Mouse (Mus musculus) heart, adult 8-10 months (tissue): ENCODE data around the gene Lzic. TPM values are rescaled to one million over a fixed set of nuclear protein-coding genes. Genes with fewer than 3 reads are reported as not detected.
A peak's percentile ranks its signal among the peaks of the same experiment; 100 is the strongest.

ENCODE experiments used
- DNase-seq: peaks from one replicate; pipeline ENCODE4 v3.0.0; 2022; ENCODE audit warnings: low spot score
- total RNA-seq, 4 experiments: library from RNA; stranded (reverse); gene quantifications; 2 replicates each; pipeline ENCODE4 v1.2.4; 2022

The Lzic gene
- total RNA-seq, 4 experiments from 2014 or later, result 50.1 to 69.6 (median 57.6) TPM

- DNase-seq, result no peak
These were observed 8.0 kb upstream of the Lzic start, which contains the start of gene Tmem274 for GRCm38 (mm10) chr4:149477078-149477477. Gene Tmem274, plus strand, starts transcription at chr4:149477378.

DNA sequence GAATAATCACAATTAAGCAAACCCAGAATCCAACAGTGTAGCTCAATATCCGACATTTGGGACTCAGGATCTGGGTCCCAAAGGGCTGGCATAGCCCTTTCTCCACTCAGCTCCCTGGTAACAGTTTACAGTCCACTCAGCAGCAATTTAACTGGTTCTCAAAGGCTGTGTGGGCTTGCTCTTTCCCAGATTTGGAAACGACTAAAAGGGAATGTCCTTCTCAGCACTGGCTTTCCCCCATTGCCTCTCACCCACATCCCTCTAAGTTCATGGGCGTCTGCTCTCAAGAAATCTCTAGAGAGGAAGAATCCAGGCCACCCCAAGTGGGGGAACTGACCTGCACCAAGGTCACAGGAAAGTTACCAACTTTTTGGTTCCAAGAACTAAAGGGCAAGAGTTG lies 463 bp upstream of the Lzic start:
- peak; percentile 37 for DNase-seq

- peak; percentile 38 for DNase-seq
These were observed 787 bp downstream of the Lzic start for GRCm38 (mm10) chr4:149485825-149486206.

- DNase-seq, result no peak
These were observed 2.7 kb downstream of the Lzic start for GRCm38 (mm10) chr4:149487729-149488128.

GRCm38 (mm10) chr4:149489415-149490240 lies 4.6 kb downstream of the Lzic start:
- peak; percentile 40 for DNase-seq

DNA sequence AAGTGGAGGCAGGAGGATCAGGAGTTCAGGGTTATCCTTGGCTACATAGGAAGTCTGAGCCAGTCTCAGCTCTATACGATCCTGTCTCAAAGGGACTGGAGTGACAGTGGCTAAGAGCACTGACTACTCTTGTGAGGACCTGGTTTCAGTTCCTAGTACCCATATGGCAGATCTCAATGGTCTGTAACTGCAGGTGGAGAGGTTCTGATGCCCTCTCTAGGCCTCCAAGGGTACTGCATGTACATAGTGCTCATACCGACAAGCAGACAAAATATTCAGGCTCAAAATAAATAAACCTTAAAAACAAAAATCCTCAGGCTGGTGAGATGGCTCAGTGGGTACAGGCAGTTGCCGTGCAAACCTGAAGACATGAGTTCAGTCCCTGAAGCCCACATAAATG lies 6.1 kb downstream of the Lzic start:
- no peak for DNase-seq

DNA sequence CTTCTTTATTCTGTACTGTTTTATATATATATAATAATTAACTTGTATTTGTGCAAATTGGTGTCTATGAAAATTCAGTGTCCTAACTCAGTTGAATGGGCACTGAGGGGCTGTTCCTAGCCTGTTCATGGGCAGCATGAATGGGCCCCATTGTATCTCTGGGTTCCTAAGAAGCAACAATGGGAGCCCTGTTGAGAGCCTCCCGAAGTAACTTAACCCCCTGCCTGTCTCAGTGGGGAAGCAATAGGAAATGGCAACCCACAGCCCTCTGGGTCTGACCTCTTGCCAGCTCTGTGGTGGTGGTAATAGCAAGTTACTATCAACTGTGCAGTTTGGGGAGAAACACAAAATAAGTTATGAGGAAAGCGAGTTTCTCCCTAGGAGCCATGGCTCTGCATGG lies 11.6 kb downstream of the Lzic start:
- DNase-seq, result no peak

DNA sequence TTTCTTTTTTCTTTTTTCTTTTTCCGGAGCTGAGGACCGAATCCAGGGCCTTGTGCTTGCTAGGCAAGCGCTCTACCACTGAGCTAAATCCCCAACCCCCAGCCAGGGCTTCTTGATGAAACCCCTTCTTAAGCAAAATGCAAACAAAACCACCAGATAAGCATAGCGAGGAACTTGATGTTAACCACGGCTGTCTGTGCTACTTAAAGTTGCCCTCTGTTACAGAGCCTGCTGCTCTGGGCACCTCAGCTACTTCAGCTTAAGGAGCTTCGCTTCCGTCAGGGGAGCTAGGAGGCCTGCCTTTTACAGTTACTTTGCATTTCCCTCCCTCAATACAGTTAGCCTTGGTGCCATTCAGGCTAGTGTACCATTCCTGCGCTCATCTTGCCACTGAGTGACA lies 13.9 kb downstream of the Lzic start:
- no peak for DNase-seq

DNA sequence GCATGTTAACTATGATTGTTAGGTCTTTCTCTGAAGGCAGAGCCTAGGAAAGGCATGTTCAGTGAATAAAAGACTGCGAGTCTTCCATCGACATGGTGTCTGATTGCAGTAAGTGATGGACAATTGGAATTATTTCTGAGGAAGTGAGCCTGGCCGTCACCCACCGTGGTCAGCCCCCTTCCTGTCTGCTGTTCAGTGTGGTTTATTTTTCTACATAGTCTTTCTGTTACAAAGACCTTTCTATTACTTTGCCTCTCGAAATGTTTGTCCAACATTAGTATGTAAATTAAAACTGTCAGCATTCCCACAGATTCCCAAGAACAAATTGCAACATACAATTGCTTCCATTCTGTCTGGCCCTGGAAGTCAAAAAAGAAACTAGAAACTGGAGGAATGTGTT lies 14.8 kb downstream of the Lzic start:
- no peak for DNase-seq

- DNase-seq, result no peak
These were observed 19.3 kb downstream of the Lzic start for GRCm38 (mm10) chr4:149504363-149504762.

DNA sequence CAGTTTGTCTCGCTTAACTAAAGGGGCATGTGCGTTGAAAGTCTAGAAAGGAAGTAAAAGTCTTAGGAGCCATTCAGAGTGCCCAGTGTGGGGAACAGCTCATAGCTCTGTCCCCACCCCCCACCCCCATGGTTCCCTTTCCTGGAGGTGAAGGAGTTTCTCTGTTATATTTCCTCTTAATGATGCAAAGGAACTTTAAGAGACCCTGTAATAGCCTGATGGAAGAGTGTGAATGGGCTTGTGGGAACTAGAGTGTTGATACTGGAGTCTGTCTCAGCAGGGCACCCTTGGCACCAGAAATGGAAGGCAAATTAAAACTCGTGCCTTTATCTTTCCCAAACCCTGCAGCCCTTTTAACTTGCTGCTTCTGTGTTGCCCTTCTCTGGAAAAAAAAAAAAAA lies 19.8 kb downstream of the Lzic start:
- no peak for DNase-seq

- DNase-seq, result no peak
These were observed 20.4 kb downstream of the Lzic start for GRCm38 (mm10) chr4:149505261-149505967.

DNA sequence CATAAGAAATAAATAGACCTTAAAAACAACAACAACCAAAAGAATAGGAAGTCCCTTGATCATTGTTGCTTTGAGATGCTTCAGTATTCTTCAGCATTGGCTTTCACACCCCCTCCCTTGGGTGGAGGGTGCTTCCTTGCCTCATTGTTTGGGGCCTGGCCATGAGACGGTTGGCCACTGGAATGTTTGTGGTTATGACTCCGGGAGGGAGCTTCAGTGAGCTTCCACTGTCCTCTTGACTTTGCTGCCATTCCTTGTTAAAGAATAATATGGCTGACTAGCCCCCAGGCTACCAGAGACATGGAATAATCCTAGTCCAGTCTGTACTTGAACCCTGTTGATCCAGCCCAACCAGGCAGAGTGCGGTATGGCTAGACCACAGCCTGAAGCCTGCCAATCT lies 21.9 kb downstream of the Lzic start:
- no peak for DNase-seq

GRCm38 (mm10) chr4:149511221-149511646 lies 26.2 kb downstream of the Lzic start:
- no peak for DNase-seq

DNA sequence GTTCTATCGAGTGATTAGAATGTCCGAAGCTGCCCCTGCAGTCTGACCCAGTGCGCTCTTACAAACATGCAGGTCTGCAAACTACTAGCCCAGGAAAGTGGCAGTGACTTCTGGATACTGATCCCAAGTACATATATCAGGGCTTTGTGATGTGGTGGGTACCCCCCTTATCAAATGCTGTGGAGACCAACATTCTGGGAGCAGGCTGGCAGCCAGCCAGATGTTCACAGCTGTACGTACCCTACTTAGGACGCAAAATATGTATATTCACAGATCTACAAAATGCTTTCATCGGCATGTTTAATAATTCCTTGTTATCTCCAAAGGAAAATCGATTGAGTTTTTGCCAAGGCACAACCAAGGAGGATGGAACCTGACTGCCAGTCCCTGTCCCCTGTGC lies 27.0 kb downstream of the Lzic start:
- no peak for DNase-seq

GRCm38 (mm10) chr4:149515706-149516105 lies 30.7 kb downstream of the Lzic start:
- no peak for DNase-seq

DNA sequence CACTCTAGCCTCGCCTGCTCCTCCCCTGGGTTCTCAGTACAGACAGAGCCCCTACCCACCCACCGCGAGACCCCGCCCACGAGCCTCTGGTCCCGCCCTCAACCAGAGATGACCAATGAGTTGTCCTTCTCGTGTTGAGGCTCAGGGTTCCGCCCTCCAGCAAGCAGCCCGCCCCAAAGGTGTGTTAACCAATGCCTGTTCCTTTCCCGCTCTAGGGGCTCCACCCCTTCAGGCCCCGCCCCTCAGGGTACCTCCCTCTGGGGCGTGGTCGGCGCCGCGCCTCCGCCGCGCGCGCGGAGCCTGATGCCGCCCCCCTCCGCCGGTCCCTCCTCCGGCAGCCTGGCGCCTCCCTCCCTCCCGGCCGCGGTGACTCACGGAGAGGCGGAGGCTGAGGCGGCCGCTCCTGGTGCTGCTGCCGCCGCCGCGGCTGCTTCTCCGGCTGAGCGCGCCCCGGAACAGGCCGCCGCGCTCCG lies 32.9 kb downstream of the Lzic start, which contains the start of gene Ctnnbip1:
TSS of gene Ctnnbip1 (plus strand) at position 369 of the 473 bp plus-strand sequence.
- peak; percentile 94 for DNase-seq

DNA sequence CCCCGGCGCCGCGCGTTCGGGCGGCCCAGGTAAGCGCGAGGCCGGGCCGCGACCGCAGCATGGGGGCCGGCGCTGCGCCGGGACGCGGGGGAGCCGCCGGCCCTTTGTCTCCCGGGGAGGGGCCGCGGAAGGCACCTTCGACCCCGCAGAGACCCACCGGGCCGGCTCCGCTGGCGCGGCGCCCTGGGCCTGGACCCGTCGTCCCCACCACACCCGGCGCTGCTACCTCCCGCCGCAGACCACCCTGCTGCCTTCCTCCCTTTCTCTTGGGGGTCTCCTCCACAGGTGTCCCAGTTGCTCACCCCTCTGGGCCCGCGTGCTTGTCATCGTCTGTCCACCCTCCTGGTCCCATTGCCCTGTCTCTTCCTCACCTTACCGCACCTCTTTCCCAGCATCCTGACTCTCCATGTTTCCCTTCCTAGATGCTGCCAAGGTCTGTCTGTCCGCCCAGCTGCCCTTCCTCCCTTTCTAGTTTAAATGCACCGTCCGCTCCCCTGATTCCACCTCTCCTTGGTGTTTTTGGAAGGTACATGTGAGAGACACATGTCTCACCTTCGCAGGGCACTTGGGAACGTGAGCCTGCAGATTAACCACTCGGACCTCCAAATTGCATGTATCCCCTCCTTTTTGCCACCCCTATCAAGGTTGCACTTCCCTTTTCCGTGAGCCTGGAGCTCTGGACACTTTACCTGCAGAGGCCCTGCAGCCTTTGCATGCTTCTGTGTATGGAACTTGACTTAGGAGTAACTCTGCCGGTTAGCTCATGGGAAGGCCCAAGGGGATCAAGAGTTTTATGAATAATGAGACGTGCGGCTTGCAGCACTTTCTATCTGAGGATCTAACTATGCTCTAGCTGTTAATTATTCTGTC lies 33.6 kb downstream of the Lzic start:
- DNase-seq, result no peak

DNA sequence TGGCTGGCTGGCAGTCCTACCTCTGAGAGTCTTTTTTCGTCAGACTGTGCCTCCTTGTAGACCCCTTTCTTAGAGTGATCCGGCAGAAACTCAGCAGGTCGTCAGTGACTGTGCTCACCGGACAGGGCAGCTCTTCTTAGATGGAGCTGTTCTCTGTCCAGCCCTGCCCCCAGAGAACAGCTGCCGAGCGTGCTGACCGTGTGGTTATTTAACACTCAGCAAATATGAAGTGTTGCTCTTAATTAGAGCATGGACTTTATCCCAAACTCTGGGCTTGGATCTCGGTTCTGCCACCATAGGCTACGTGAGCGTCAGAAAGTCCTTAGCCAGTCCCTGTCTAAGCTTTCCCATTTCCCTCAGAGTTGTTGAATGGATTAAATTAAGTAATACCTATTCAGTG lies 36.2 kb downstream of the Lzic start:
- DNase-seq, result no peak

DNA sequence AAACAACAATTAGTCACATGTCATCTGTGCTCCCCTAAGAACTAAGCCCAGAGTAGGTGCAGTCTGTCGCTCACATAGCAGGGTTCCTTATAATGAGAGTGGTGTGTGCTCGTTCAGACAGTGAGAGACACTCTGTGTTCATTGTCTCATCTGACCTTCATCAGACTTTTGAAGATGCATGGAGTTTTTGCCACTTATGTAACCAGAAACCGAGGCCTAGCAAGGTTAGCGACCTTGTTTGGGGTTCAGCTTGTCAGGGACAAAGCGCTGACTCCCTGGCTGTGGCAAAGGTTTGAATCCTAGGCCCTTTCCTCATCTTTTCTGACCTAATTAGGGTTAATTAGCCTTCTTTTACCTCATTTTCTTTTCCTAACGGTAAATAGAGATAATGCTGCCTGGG lies 38.9 kb downstream of the Lzic start:
- DNase-seq, result no peak

DNA sequence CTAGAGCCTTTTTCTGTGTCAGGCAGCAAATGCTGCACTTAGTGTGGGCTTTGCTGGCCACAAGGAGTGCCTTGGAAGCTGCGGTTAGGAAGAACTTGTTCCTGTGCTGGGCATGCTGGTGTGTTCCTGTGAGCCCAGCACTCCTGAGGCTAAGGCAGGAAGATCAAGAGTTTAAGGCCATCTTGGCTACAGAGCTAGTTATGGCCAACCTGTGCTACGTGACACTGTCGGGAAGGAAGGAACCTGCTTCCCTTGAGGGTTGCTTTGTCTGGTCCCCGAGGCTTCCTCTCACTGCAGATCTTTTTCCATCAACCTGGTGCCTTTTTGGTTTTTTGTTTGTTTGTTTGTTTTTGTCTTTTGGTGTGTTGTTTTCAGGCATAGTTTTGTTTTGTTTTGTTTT lies 40.1 kb downstream of the Lzic start:
- no peak for DNase-seq

DNA sequence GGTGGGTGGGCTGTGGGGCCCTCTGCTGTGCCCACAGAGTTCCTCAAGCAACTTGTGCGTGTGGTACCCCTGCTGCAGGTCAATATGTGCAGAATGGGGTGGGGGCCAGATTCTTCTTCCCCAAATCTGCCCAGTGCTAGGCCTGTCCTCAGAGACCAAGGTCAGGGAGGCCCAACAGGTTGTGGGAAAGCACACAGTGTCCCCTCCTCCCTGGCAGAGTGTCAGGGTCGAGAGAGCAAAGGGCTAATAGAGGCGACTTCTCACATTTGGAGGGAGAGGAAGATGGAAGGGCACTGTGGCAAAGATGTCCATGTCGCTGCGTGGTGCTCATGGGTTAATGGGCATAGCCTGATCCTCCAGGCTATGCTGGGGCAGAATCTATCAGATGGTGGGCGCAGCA lies 40.8 kb downstream of the Lzic start:
- DNase-seq, result no peak
